7 mouse cellular contexts compared by ENCODE assay signal in the genomic region with DNA sequence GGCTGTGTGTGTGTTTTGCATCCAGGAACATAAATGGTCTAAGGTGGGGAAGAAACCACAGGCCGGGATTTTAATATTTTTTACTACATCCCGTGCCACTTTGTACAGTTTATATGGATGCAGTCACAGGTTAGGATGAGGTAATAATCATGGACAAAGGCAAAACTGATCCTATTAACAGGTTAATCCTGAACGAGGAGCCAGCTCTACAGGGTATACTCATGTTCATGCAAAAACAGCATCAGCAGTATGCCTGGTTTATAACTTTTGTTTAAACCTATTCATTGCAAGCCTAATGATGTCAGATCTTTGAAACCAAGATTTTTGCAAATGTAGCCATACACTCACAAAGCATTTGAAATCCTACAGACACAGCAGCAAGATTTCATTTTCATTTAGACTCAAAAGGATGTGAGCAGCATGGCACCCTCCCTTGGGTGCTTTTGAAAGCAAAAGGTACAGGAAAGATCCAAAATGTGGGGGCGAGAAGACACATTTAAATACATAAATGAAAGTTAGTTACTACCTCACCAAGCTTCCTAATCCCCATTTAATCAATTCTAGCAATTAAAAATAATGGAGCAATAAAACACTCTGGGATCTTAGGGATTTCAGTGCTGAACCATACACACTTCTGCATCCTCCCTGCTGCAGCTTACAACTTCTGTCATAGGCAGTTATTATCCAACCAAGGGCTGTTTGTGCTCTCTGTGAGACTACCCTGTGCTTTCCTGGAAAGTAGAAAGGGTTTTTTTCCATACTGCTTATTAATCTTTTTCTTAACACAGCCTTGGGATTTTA.
A peak's percentile ranks its signal among the peaks of the same experiment; 100 is the strongest.
DNase-seq lines count a peak whose midpoint lies in the region; ATAC-seq and TF ChIP-seq lines count a peak whose summit lies in the region.
"Not testable (repeated sequence)": the region's sequence is repeated elsewhere in the genome, so short reads cannot be mapped to it uniquely, and the experiment has no call there.

No protein-coding gene starts in this region.

- TF ChIP-seq POLR2A in limb, embryonic 14.5 days (IDR thresholded peaks at IDR 0.05; ENCODE audit: borderline replicate concordance, extremely low read depth, insufficient read depth, insufficient read length): not testable (repeated sequence)

- peak; percentile 18; the same call in 1 of the 2 replicates for ATAC-seq in forebrain, postnatal 0 days
- ATAC-seq in hindbrain, embryonic 15.5 days (ENCODE audit: low FRiP score, low read depth): peak; percentile 84
- ATAC-seq in hindbrain, postnatal 0 days: peak; percentile 79
- 0 out of 2 replicates have a peak, but pooled peaks have one; percentile 37 for ATAC-seq in limb, embryonic 14.5 days (ENCODE audit: low FRiP score, low read depth)
- peak; percentile 67; the same call in 1 of the 2 replicates for ATAC-seq in midbrain, embryonic 16.5 days
- peak; percentile 96 for ATAC-seq in neural tube, embryonic 13.5 days (ENCODE audit: low read depth)
- ATAC-seq in neural tube, embryonic 15.5 days (ENCODE audit: low FRiP score): peak; percentile 95

- WGBS in forebrain, postnatal 0 days: 72% methylated on average over 4 of the region's 4 CpGs
- 76% methylated on average over 4 of the region's 4 CpGs for WGBS in hindbrain, embryonic 15.5 days
- WGBS in hindbrain, postnatal 0 days: 76% methylated on average over 4 of the region's 4 CpGs
- WGBS in limb, embryonic 14.5 days: 45% methylated on average over 4 of the region's 4 CpGs
- WGBS in midbrain, embryonic 16.5 days: 60% methylated on average over 4 of the region's 4 CpGs
- WGBS in neural tube, embryonic 13.5 days: 80% methylated on average over 4 of the region's 4 CpGs
- 60% methylated on average over 4 of the region's 4 CpGs for WGBS in neural tube, embryonic 15.5 days

- not testable (repeated sequence) for H3K9ac ChIP-seq in forebrain, postnatal 0 days; hindbrain, embryonic 15.5 days; hindbrain, postnatal 0 days (replicated peaks; ENCODE audit: low read length); limb, embryonic 14.5 days (ENCODE audit: low read depth, low read length, severe bottlenecking); midbrain, embryonic 16.5 days (ENCODE audit: low read depth, low read length); neural tube, embryonic 13.5 days; neural tube, embryonic 15.5 days (replicated peaks)

- H3K27me3 ChIP-seq in forebrain, postnatal 0 days (ENCODE audit: insufficient read depth, low read length); hindbrain, embryonic 15.5 days; hindbrain, postnatal 0 days (ENCODE audit: insufficient read depth, low read length); limb, embryonic 14.5 days (ENCODE audit: control insufficient read depth, insufficient read depth, low read length); midbrain, embryonic 16.5 days (ENCODE audit: control insufficient read depth, insufficient read depth, low read depth, low read length); neural tube, embryonic 13.5 days; neural tube, embryonic 15.5 days (replicated peaks): not testable (repeated sequence)

- not testable (repeated sequence) for H3K4me3 ChIP-seq in forebrain, postnatal 0 days (ENCODE audit: low read depth, low read length); hindbrain, embryonic 15.5 days; hindbrain, postnatal 0 days (ENCODE audit: low read length); limb, embryonic 14.5 days (replicated peaks; ENCODE audit: low read length); midbrain, embryonic 16.5 days (ENCODE audit: low read depth, low read length); neural tube, embryonic 13.5 days; neural tube, embryonic 15.5 days (replicated peaks)

- not testable (repeated sequence) for H3K27ac ChIP-seq in forebrain, postnatal 0 days (ENCODE audit: low read depth, low read length); hindbrain, embryonic 15.5 days (replicated peaks); hindbrain, postnatal 0 days; limb, embryonic 14.5 days (replicated peaks; ENCODE audit: low read depth, low read length); midbrain, embryonic 16.5 days (ENCODE audit: low read length); neural tube, embryonic 13.5 days (replicated peaks)
- peak overlapping the region; percentile 63 for H3K27ac ChIP-seq in neural tube, embryonic 15.5 days (replicated peaks)

- not testable (repeated sequence) for H3K36me3 ChIP-seq in forebrain, postnatal 0 days (ENCODE audit: insufficient read depth); hindbrain, embryonic 15.5 days; hindbrain, postnatal 0 days (ENCODE audit: insufficient read depth, low read length); limb, embryonic 14.5 days (ENCODE audit: control insufficient read depth, insufficient read depth, low read length); midbrain, embryonic 16.5 days (ENCODE audit: control insufficient read depth, insufficient read depth, low read length); neural tube, embryonic 13.5 days; neural tube, embryonic 15.5 days

- H3K4me2 ChIP-seq in forebrain, postnatal 0 days (ENCODE audit: low read depth); hindbrain, embryonic 15.5 days; hindbrain, postnatal 0 days (ENCODE audit: low read depth, low read length); limb, embryonic 14.5 days (replicated peaks; ENCODE audit: low read depth, low read length, severe bottlenecking); midbrain, embryonic 16.5 days (ENCODE audit: low read length); neural tube, embryonic 13.5 days; neural tube, embryonic 15.5 days: not testable (repeated sequence)

- not testable (repeated sequence) for H3K9me3 ChIP-seq in forebrain, postnatal 0 days (ENCODE audit: low read length); hindbrain, embryonic 15.5 days; hindbrain, postnatal 0 days (ENCODE audit: low read length); limb, embryonic 14.5 days (ENCODE audit: control insufficient read depth, low read length); midbrain, embryonic 16.5 days (replicated peaks; ENCODE audit: control insufficient read depth, low read length, poor library complexity, severe bottlenecking); neural tube, embryonic 13.5 days; neural tube, embryonic 15.5 days (replicated peaks)

- not testable (repeated sequence) for H3K4me1 ChIP-seq in forebrain, postnatal 0 days (ENCODE audit: insufficient read depth); hindbrain, embryonic 15.5 days (replicated peaks); hindbrain, postnatal 0 days (ENCODE audit: insufficient read depth, low read length); limb, embryonic 14.5 days (ENCODE audit: control insufficient read depth, insufficient read depth, low read length); midbrain, embryonic 16.5 days (ENCODE audit: control insufficient read depth, insufficient read depth, low read length); neural tube, embryonic 13.5 days (replicated peaks); neural tube, embryonic 15.5 days

- not testable (repeated sequence) for DNase-seq in forebrain, postnatal 0 days; limb, embryonic 14.5 days (ENCODE audit: low spot score)
- DNase-seq in hindbrain, postnatal 0 days (ENCODE audit: low spot score): peak; percentile 21

- not testable (repeated sequence) for TF ChIP-seq CTCF in forebrain, postnatal 0 days (IDR thresholded peaks at IDR 0.05; ENCODE audit: low read depth); hindbrain, postnatal 0 days (IDR thresholded peaks at IDR 0.05; ENCODE audit: low read depth)

Comparison
In these comparisons a context has a peak if more than half of its experiments do, and no peak if none do; other contexts are left out.
1. ATAC-seq: peak in every context shown above with its lines; median percentile 96 in neural tube, embryonic 13.5 days; 95 in neural tube, embryonic 15.5 days; 84 in hindbrain, embryonic 15.5 days; 79 in hindbrain, postnatal 0 days; 67 in midbrain, embryonic 16.5 days; 37 in limb, embryonic 14.5 days; 18 in forebrain, postnatal 0 days.